Mouse (Mus musculus): ENCODE measurements at regions not wholly inside any gene's neighbourhood (a gene's known extent, or its start where the extent isn't known, plus 50 kb on each side); places are given as distances from the start of the nearest gene placed in this dataset.

GRCm38 (mm10) chr3:148167556-148167955, 822.8 kb downstream of the Adgrl2 start:
- ATAC-seq (ENCODE audit: low read depth) (no peak), DNase-seq (ENCODE audit: low spot score) (peak; percentile 36)
- 57% methylated on average over 1 of the region's 1 CpGs for WGBS
- H3K9me3 ChIP-seq (ENCODE audit: control insufficient read depth, low read length): no peaks in the 10 kb centered on the region
- no peak overlapping the region for H3K4me2 ChIP-seq (ENCODE audit: low read depth, low read length)
- H3K4me1 ChIP-seq (ENCODE audit: control insufficient read depth, insufficient read depth, low read length): no peaks in the 10 kb centered on the region
- H3K36me3 ChIP-seq (ENCODE audit: control insufficient read depth, insufficient read depth, low read length): no peaks in the 10 kb centered on the region
- no peaks in the 10 kb centered on the region for H3K27me3 ChIP-seq (replicated peaks; ENCODE audit: control insufficient read depth, insufficient read depth, low read length)
- no peak overlapping the region for H3K27ac ChIP-seq (replicated peaks; ENCODE audit: low read depth, low read length)
- H3K9ac ChIP-seq (ENCODE audit: low read depth, low read length): no peak overlapping the region
- H3K4me3 ChIP-seq (ENCODE audit: low read depth, low read length): no peak overlapping the region

- Histone ChIP-seq H3K4me1 (ENCODE audit: control insufficient read depth, insufficient read depth, low read length) (no peaks in the 10 kb centered on the region), H3K4me3 (ENCODE audit: low read depth, low read length) (no peak overlapping the region), H3K27ac (replicated peaks; ENCODE audit: low read depth, low read length) (no peak overlapping the region), H3K4me2 (ENCODE audit: low read depth, low read length) (no peak overlapping the region), H3K27me3 (replicated peaks; ENCODE audit: control insufficient read depth, insufficient read depth, low read length) (no peaks in the 10 kb centered on the region), H3K9ac (ENCODE audit: low read depth, low read length) (no peak overlapping the region), H3K9me3 (ENCODE audit: control insufficient read depth, low read length) (0 out of 2 replicates have a peak, but pooled peaks cover 2% of the 10 kb centered on the region), H3K36me3 (ENCODE audit: control insufficient read depth, insufficient read depth, low read length) (no peaks in the 10 kb centered on the region)
- ATAC-seq (ENCODE audit: low read depth) (no peak), DNase-seq (ENCODE audit: low spot score) (no peak)
- 59% methylated on average over 3 of the region's 3 CpGs for WGBS
Observed at GRCm38 (mm10) chr3:148159059-148159458, 831.3 kb downstream of the Adgrl2 start.

GRCm38 (mm10) chr3:148158533-148158932, 831.8 kb downstream of the Adgrl2 start:
- H3K36me3 ChIP-seq (ENCODE audit: control insufficient read depth, insufficient read depth, low read length): no peaks in the 10 kb centered on the region
- no peaks in the 10 kb centered on the region for H3K4me1 ChIP-seq (ENCODE audit: control insufficient read depth, insufficient read depth, low read length)
- no peak overlapping the region for H3K4me3 ChIP-seq (ENCODE audit: low read depth, low read length)
- no peak overlapping the region for H3K4me2 ChIP-seq (ENCODE audit: low read depth, low read length)
- H3K9ac ChIP-seq (ENCODE audit: low read depth, low read length): no peak overlapping the region
- ATAC-seq (ENCODE audit: low read depth) (no peak), DNase-seq (ENCODE audit: low spot score) (no peak)
- 0 out of 2 replicates have a peak, but pooled peaks cover 3% of the 10 kb centered on the region for H3K9me3 ChIP-seq (ENCODE audit: control insufficient read depth, low read length)
- 78% methylated on average over 2 of the region's 2 CpGs for WGBS
- H3K27me3 ChIP-seq (replicated peaks; ENCODE audit: control insufficient read depth, insufficient read depth, low read length): no peaks in the 10 kb centered on the region
- no peak overlapping the region for H3K27ac ChIP-seq (replicated peaks; ENCODE audit: low read depth, low read length)

GRCm38 (mm10) chr3:148143776-148144175, 846.6 kb downstream of the Adgrl2 start:
- no peak overlapping the region for H3K4me3 ChIP-seq (ENCODE audit: low read depth, low read length)
- WGBS: 82% methylated on average over 2 of the region's 2 CpGs
- H3K27me3 ChIP-seq (replicated peaks; ENCODE audit: control insufficient read depth, insufficient read depth, low read length): no peaks in the 10 kb centered on the region
- no peaks in the 10 kb centered on the region for H3K36me3 ChIP-seq (ENCODE audit: control insufficient read depth, insufficient read depth, low read length)
- no peak overlapping the region for H3K27ac ChIP-seq (replicated peaks; ENCODE audit: low read depth, low read length)
- H3K4me2 ChIP-seq (ENCODE audit: low read depth, low read length): no peak overlapping the region
- H3K9ac ChIP-seq (ENCODE audit: low read depth, low read length): no peak overlapping the region
- no peaks in the 10 kb centered on the region for H3K9me3 ChIP-seq (ENCODE audit: control insufficient read depth, low read length)
- DNase-seq (ENCODE audit: low spot score): peak; percentile 5
- ATAC-seq (ENCODE audit: low read depth): no peak
- H3K4me1 ChIP-seq (ENCODE audit: control insufficient read depth, insufficient read depth, low read length): no peaks in the 10 kb centered on the region

- Histone ChIP-seq H3K9ac (ENCODE audit: low read depth, low read length) (no peak overlapping the region), H3K9me3 (ENCODE audit: control insufficient read depth, low read length) (no peaks in the 10 kb centered on the region), H3K36me3 (ENCODE audit: control insufficient read depth, insufficient read depth, low read length) (no peaks in the 10 kb centered on the region), H3K4me3 (ENCODE audit: low read depth, low read length) (no peak overlapping the region), H3K27ac (replicated peaks; ENCODE audit: low read depth, low read length) (no peak overlapping the region), H3K4me2 (ENCODE audit: low read depth, low read length) (no peak overlapping the region), H3K27me3 (replicated peaks; ENCODE audit: control insufficient read depth, insufficient read depth, low read length) (no peaks in the 10 kb centered on the region), H3K4me1 (ENCODE audit: control insufficient read depth, insufficient read depth, low read length) (no peaks in the 10 kb centered on the region)
- no peak for DNase-seq (ENCODE audit: low spot score)
- WGBS: 82% methylated on average over 3 of the region's 3 CpGs
- ATAC-seq (ENCODE audit: low read depth): no peak
Observed at GRCm38 (mm10) chr3:148136791-148137251, 853.5 kb downstream of the Adgrl2 start.

- Histone ChIP-seq H3K9ac (ENCODE audit: low read depth, low read length) (no peak overlapping the region), H3K36me3 (ENCODE audit: control insufficient read depth, insufficient read depth, low read length) (no peaks in the 10 kb centered on the region), H3K4me2 (ENCODE audit: low read depth, low read length) (no peak overlapping the region), H3K27me3 (replicated peaks; ENCODE audit: control insufficient read depth, insufficient read depth, low read length) (no peaks in the 10 kb centered on the region), H3K27ac (replicated peaks; ENCODE audit: low read depth, low read length) (no peak overlapping the region), H3K4me1 (ENCODE audit: control insufficient read depth, insufficient read depth, low read length) (no peaks in the 10 kb centered on the region), H3K4me3 (ENCODE audit: low read depth, low read length) (no peak overlapping the region), H3K9me3 (ENCODE audit: control insufficient read depth, low read length) (no peaks in the 10 kb centered on the region)
- 89% methylated on average over 2 of the region's 2 CpGs for WGBS
- ATAC-seq (ENCODE audit: low read depth) (no peak), DNase-seq (ENCODE audit: low spot score) (no peak)
Observed at GRCm38 (mm10) chr3:148134646-148135045, 855.7 kb downstream of the Adgrl2 start.

GRCm38 (mm10) chr3:148115576-148115975, 874.8 kb downstream of the Adgrl2 start:
- Histone ChIP-seq H3K9me3 (ENCODE audit: control insufficient read depth, low read length) (peaks cover 26% of the 10 kb centered on the region), H3K36me3 (ENCODE audit: control insufficient read depth, insufficient read depth, low read length) (no peaks in the 10 kb centered on the region)

GRCm38 (mm10) chr3:148112204-148112603, 878.2 kb downstream of the Adgrl2 start:
- H3K9ac ChIP-seq (ENCODE audit: low read depth, low read length): no peak overlapping the region
- no peaks in the 10 kb centered on the region for H3K27me3 ChIP-seq (replicated peaks; ENCODE audit: control insufficient read depth, insufficient read depth, low read length)
- no peak overlapping the region for H3K4me3 ChIP-seq (ENCODE audit: low read depth, low read length)
- DNase-seq (ENCODE audit: low spot score) (no peak), ATAC-seq (ENCODE audit: low read depth) (no peak)
- H3K27ac ChIP-seq (replicated peaks; ENCODE audit: low read depth, low read length): no peak overlapping the region
- WGBS: 87% methylated on average over 3 of the region's 3 CpGs
- H3K36me3 ChIP-seq (ENCODE audit: control insufficient read depth, insufficient read depth, low read length): no peaks in the 10 kb centered on the region
- peaks cover 14% of the 10 kb centered on the region for H3K9me3 ChIP-seq (ENCODE audit: control insufficient read depth, low read length)
- no peak overlapping the region for H3K4me2 ChIP-seq (ENCODE audit: low read depth, low read length)
- H3K4me1 ChIP-seq (ENCODE audit: control insufficient read depth, insufficient read depth, low read length): no peaks in the 10 kb centered on the region

More at GRCm38 (mm10) chr3:148115576-148115975, 874.8 kb downstream of the Adgrl2 start:
- H3K27me3 ChIP-seq (replicated peaks; ENCODE audit: control insufficient read depth, insufficient read depth, low read length): no peaks in the 10 kb centered on the region
- no peak for ATAC-seq (ENCODE audit: low read depth)
- no peak overlapping the region for H3K9ac ChIP-seq (ENCODE audit: low read depth, low read length)
- H3K4me3 ChIP-seq (ENCODE audit: low read depth, low read length): no peak overlapping the region
- no peak for DNase-seq (ENCODE audit: low spot score)
- H3K4me2 ChIP-seq (ENCODE audit: low read depth, low read length): no peak overlapping the region
- H3K27ac ChIP-seq (replicated peaks; ENCODE audit: low read depth, low read length): no peak overlapping the region
- no peaks in the 10 kb centered on the region for H3K4me1 ChIP-seq (ENCODE audit: control insufficient read depth, insufficient read depth, low read length)

GRCm38 (mm10) chr3:148107031-148107430, 883.3 kb downstream of the Adgrl2 start:
- no peak overlapping the region for H3K4me2 ChIP-seq (ENCODE audit: low read depth, low read length)
- H3K4me1 ChIP-seq (ENCODE audit: control insufficient read depth, insufficient read depth, low read length): no peaks in the 10 kb centered on the region
- H3K9ac ChIP-seq (ENCODE audit: low read depth, low read length): no peak overlapping the region
- no peaks in the 10 kb centered on the region for H3K27me3 ChIP-seq (replicated peaks; ENCODE audit: control insufficient read depth, insufficient read depth, low read length)
- H3K9me3 ChIP-seq (ENCODE audit: control insufficient read depth, low read length): peaks cover 10% of the 10 kb centered on the region
- no peak for ATAC-seq (ENCODE audit: low read depth)
- H3K36me3 ChIP-seq (ENCODE audit: control insufficient read depth, insufficient read depth, low read length): no peaks in the 10 kb centered on the region
- H3K27ac ChIP-seq (replicated peaks; ENCODE audit: low read depth, low read length): no peak overlapping the region
- H3K4me3 ChIP-seq (ENCODE audit: low read depth, low read length): no peak overlapping the region
- DNase-seq (ENCODE audit: low spot score): peak; percentile 42
- WGBS: 51% methylated on average over 1 of the region's 1 CpGs

All from embryonic facial prominence, embryonic 14.5 days (tissue).